Mouse (Mus musculus) kidney, postnatal 0 days (tissue): ENCODE results near the gene Hoxd8. TPM values are rescaled to one million over a fixed set of nuclear protein-coding genes. Genes with fewer than 3 reads are reported as not detected.

Experiments used
- ATAC-seq: fragments of 200-750 bp; cut with Nextera tagmentation; replicated peaks from 2 replicates; pipeline ENCODE4 v1.8.0; 2017; ENCODE audit warnings: low read depth, moderate number of reproducible peaks, moderate TSS enrichment, moderate library complexity; ENCODE audit not compliant: low FRiP score
- DNase-seq: peaks from one replicate; pipeline ENCODE4 v3.0.0-alpha.2; 2016; ENCODE audit warnings: low spot score
- H3K27ac ChIP-seq: fragments of 300-500 bp; sonication (generic); 2 replicates; pipeline ENCODE4 v1.5.1; 2014; ENCODE audit warnings: mild to moderate bottlenecking
- H3K27me3 ChIP-seq: fragments of 300-500 bp; sonication (generic); 2 replicates; pipeline ENCODE4 v1.6.1; 2014; ENCODE audit warnings: low read length, mixed read lengths; ENCODE audit not compliant: insufficient read depth
- H3K36me3 ChIP-seq: fragments of 300-500 bp; sonication (generic); 2 replicates; pipeline ENCODE4 v1.6.1; 2014; ENCODE audit warnings: low read length, mixed read lengths; ENCODE audit not compliant: insufficient read depth
- H3K4me1 ChIP-seq: fragments of 300-500 bp; sonication (generic); replicated peaks from 2 replicates; pipeline ENCODE4 v1.6.1; 2014; ENCODE audit warnings: antibody characterized with exemption, low read length, mixed read lengths; ENCODE audit not compliant: insufficient read depth
- H3K4me2 ChIP-seq: fragments of 300-500 bp; sonication (generic); 2 replicates; pipeline ENCODE4 v1.6.1; 2014; ENCODE audit warnings: mild to moderate bottlenecking, low read length, moderate library complexity, mixed read lengths
- H3K4me3 ChIP-seq: fragments of 300-500 bp; sonication (generic); replicated peaks from 2 replicates; pipeline ENCODE4 v1.5.1; 2014; ENCODE audit warnings: low read depth, low read length
- H3K9ac ChIP-seq: fragments of 300-500 bp; sonication (generic); 2 replicates; pipeline ENCODE4 v1.6.1; 2014; ENCODE audit warnings: low read depth, low read length
- H3K9me3 ChIP-seq: fragments of 300-500 bp; sonication (generic); replicated peaks from 2 replicates; pipeline ENCODE4 v1.6.1; 2016; ENCODE audit warnings: low read length, inconsistent platforms, mixed read lengths
- CTCF ChIP-seq: IDR thresholded peaks from 2 replicates; pipeline ENCODE4 v1.5.1; 2016; ENCODE audit warnings: antibody characterized with exemption, low read depth, mild to moderate bottlenecking, moderate library complexity
- WGBS: fragments of 180-500 bp; shearing (Covaris S2); extraction: QIAGEN DNeasy Blood & Tissue Kit; methylation state at CpG from one replicate; pipeline ENCODE4 v1.1.7; 2014; 5-methylcytosine and 5-hydroxymethylcytosine counted together
- polyA plus RNA-seq: library from polyadenylated mRNA; unstranded; fragments of >200 nt; fragmentation: Nextera tagmentation; extraction: Ambion mirVana; gene quantifications from 2 replicates; pipeline ENCODE4 v1.2.1, GENCODE M21; 2015

Hoxd8 gene
- polyA plus RNA-seq, 1 experiment from 2014 or later = 76.7 TPM

- ATAC-seq = peak; percentile 12; the same call in 1 of the 2 replicates
- no peak for DNase-seq
- WGBS = 21% methylated on average over 34 of the region's 34 CpGs
- H3K4me2 ChIP-seq = peak overlapping the region; percentile 90
- TF ChIP-seq CTCF = no peak
- peak overlapping the region; percentile 100 for H3K9ac ChIP-seq
- peaks cover 20% of the 10 kb centered on the region for H3K4me1 ChIP-seq
- 0 out of 2 replicates have a peak, but pooled peaks cover 5% of the 10 kb centered on the region for H3K36me3 ChIP-seq
- peak overlapping the region; percentile 91 for H3K4me3 ChIP-seq
- H3K27ac ChIP-seq = peak overlapping the region; percentile 98
- H3K27me3 ChIP-seq = no peaks in the 10 kb centered on the region
- no peaks in the 10 kb centered on the region for H3K9me3 ChIP-seq
These were observed 7.7 kb upstream of the Hoxd8 start for GRCm38 (mm10) chr2:74696442-74697335.

GRCm38 (mm10) chr2:74697567-74698121 lies 6.8 kb upstream of the Hoxd8 start, which contains the start of gene Hoxd9:
Gene Hoxd9, plus strand, starts transcription at chr2:74697727.
- H3K27ac ChIP-seq = peak within 1 kb of the TSS; percentile 98
- H3K9me3 ChIP-seq = no peaks in the 10 kb centered on the region
- ATAC-seq (peak; percentile 66), DNase-seq (peak; percentile 89)
- peak within 1 kb of the TSS; percentile 90 for H3K4me2 ChIP-seq
- peak within 1 kb of the TSS; percentile 91 for H3K4me3 ChIP-seq
- H3K9ac ChIP-seq = peak within 1 kb of the TSS; percentile 100
- no peaks in the 10 kb centered on the region for H3K27me3 ChIP-seq
- peaks cover 15% of the 10 kb centered on the region for H3K4me1 ChIP-seq
- 0 out of 2 replicates have a peak, but pooled peaks cover 4% of the 10 kb centered on the region for H3K36me3 ChIP-seq
- under 1% methylated on average over 43 of the region's 43 CpGs for WGBS
- TF ChIP-seq CTCF = peak; percentile 38

DNA sequence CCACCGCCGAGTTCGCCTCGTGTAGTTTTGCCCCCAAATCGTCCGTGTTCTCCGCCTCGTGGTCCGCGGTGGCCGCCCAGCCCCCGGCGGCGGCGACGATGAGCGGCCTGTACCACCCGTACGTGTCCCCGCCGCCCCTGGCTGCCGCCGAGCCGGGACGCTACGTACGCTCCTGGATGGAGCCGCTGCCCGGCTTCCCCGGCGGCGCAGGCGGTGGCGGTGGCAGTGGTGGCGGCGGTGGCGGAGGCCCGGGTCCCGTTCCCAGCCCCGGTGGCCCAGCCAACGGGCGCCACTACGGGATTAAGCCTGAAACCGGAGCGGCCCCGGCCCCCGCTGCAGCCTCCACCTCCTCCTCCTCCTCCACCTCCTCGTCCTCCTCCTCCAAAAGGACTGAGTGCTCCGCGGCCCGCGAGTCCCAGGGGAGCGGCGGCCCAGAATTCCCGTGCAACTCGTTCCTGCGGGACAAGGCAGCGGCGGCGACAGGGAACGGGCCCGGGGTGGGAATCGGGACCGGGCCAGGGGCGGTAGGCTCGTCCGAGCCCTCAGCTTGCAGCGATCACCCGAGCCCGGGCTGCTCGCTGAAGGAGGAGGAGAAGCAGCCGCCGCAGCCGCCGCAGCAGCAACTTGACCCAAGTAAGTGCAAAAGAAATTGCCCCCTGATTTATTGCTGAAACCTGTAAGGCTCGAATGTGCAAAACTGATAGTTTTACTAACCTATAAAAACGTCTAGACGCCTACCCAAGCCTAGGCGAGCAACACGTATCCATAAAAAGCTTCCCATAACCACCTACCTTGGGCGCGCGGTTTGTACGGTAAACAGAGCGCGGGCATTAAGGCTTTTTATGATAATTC lies 6.0 kb upstream of the Hoxd8 start:
- Histone ChIP-seq H3K27ac (peak overlapping the region; percentile 98), H3K9me3 (no peaks in the 10 kb centered on the region), H3K9ac (peak overlapping the region; percentile 100), H3K4me3 (peak overlapping the region; percentile 91), H3K36me3 (no peaks in the 10 kb centered on the region), H3K27me3 (no peaks in the 10 kb centered on the region), H3K4me1 (peaks cover 17% of the 10 kb centered on the region), H3K4me2 (peak overlapping the region; percentile 90)
- TF ChIP-seq CTCF = no peak
- DNase-seq (peak; percentile 88), ATAC-seq (peak; percentile 18)
- WGBS = 2% methylated on average over 72 of the region's 86 CpGs

DNA sequence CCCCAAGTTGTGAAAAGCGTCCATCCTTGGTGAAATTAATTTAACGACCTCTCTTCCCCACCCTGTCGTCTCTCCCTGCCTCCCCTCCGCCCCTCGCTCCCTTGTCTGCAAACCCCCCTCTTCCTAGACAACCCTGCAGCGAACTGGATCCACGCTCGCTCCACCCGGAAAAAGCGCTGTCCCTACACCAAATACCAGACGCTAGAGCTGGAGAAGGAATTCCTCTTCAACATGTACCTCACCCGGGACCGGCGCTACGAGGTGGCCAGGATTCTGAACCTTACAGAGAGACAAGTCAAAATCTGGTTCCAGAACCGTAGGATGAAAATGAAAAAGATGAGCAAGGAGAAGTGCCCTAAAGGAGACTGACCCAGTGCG lies 5.4 kb upstream of the Hoxd8 start:
- H3K9ac ChIP-seq = peak overlapping the region; percentile 100

DNA sequence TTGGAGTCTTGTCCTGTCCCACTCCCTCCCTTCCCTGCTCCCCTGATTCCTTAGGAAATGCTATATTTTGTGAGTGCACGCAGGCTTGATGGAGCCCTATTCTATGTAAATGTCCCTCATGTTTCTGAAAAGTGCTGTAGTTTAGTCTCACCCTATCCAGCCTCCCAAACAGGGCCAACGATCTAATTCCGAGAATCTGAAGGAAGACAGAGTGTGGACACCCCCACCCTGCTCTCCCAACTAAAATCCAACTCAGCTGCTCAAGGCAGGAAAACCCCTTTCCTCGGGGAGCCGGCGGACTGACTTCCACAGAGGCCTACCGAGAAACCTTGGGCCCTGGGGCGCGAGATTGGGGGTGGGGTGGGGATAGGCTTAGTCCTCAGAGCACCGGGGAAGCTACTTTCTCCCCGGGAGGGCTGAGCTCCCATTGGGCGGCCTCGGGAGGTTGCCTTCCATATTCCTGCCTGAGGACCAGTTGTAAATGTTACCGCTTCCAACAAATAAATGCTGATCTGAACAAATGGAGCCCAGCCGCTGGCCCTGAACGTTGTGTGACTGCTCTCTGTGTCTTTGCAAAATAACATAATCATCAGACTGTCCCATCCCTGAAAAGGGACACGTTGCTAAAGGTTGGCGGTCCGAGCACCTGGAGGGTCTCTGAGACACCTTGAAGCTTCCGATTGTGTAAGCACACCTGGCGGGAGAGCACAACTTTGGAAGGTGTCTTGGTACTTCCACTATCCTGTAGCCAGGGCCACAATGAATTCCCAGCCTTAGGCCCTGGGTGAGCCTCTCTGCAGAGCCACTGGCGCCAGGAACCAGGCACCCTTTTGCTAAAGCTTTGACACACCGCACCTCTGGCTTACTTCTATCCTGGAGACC lies 4.5 kb upstream of the Hoxd8 start:
- DNase-seq (no peak), ATAC-seq (no peak)
- no peaks in the 10 kb centered on the region for H3K36me3 ChIP-seq
- peak overlapping the region; percentile 90 for H3K4me2 ChIP-seq
- no peak for TF ChIP-seq CTCF
- no peaks in the 10 kb centered on the region for H3K9me3 ChIP-seq
- H3K4me3 ChIP-seq = peak overlapping the region; percentile 91
- H3K9ac ChIP-seq = peak overlapping the region; percentile 100
- H3K27ac ChIP-seq = peak overlapping the region; percentile 98
- peaks cover 18% of the 10 kb centered on the region for H3K4me1 ChIP-seq
- 19% methylated on average over 23 of the region's 23 CpGs for WGBS
- H3K27me3 ChIP-seq = no peaks in the 10 kb centered on the region

More for the DNA sequence above, 5.4 kb upstream of the Hoxd8 start:
- no peak for TF ChIP-seq CTCF
- Histone ChIP-seq H3K4me3 (peak overlapping the region; percentile 91), H3K4me2 (peak overlapping the region; percentile 90), H3K27ac (peak overlapping the region; percentile 98), H3K9me3 (no peaks in the 10 kb centered on the region), H3K4me1 (peaks cover 18% of the 10 kb centered on the region), H3K36me3 (no peaks in the 10 kb centered on the region), H3K27me3 (no peaks in the 10 kb centered on the region)
- 3% methylated on average over 17 of the region's 17 CpGs for WGBS
- DNase-seq = no peak
- ATAC-seq = no peak
